Mouse (Mus musculus): Measurements from ENCODE around the gene Alpl. TPM values are rescaled to one million over a fixed set of nuclear protein-coding genes. Genes with fewer than 3 reads are reported as not detected.

The Alpl gene
- total and polyA plus RNA-seq, 3 experiments, result not detected

DNA sequence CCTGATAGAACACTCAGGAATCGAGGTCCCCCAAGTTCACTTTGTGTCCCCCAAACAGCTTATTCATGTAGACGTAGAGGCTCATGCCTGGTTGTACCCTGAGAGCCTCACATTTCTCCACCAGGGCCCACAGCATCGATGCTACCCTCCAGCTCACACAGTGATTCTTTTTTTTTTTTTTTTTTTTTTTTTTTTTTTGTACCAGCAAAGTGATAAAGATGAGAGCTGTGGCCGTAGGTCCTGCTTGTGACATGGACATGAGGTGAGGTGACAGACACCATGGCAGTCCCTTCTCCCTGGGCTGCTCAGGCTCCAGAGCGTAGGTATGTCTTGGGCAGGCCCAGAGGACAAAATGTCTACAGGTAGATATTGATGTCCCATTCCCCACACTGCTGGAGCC is 5.2 kb downstream of the Alpl start:
- no peak overlapping the region for H3K4me3 ChIP-seq (ENCODE audit: control insufficient read depth in 1 of 2, insufficient read depth in 1 of 2, low read depth in 2 of 2, low read length in 2 of 2)
- no peaks in the 10 kb centered on the region for H3K79me2 ChIP-seq (ENCODE audit: control insufficient read depth, insufficient read depth, low read length, poor library complexity)
- no peaks in the 10 kb centered on the region for H3K36me3 ChIP-seq (ENCODE audit: control insufficient read depth in 1 of 2, insufficient read depth in 2 of 2, low read length in 2 of 2)
- peaks cover 5 to 7% of the 10 kb centered on the region in 2 experiments; a peak in 3 of 4 replicates for H3K27me3 ChIP-seq (ENCODE audit: control insufficient read depth in 1 of 2, insufficient read depth in 2 of 2, low read length in 2 of 2)
- H3K27ac ChIP-seq (ENCODE audit: control insufficient read depth, low read depth, low read length), result no peak overlapping the region
- no peak overlapping the region for H3K9ac ChIP-seq (ENCODE audit: control insufficient read depth, low read depth, low read length, poor library complexity, severe bottlenecking)
- DNase-seq (ENCODE audit: low read depth, low spot score), result no peak
- H3K9me3 ChIP-seq (replicated peaks; ENCODE audit: insufficient read depth, low read length), result no peaks in the 10 kb centered on the region
- no peaks in the 10 kb centered on the region for H3K4me1 ChIP-seq (ENCODE audit: control insufficient read depth in 1 of 2, insufficient read depth in 2 of 2, low read length in 2 of 2)
- TF ChIP-seq NRF1 (IDR thresholded peaks at IDR 0.05; ENCODE audit: insufficient read depth, low read depth, low read length, poor library complexity, severe bottlenecking) (no peak), MYC (IDR thresholded peaks at IDR 0.05; ENCODE audit: low read depth, low read length) (no peak), JUND (IDR thresholded peaks at IDR 0.05; ENCODE audit: low read depth, low read length) (no peak), UBTF (IDR thresholded peaks at IDR 0.05; ENCODE audit: borderline replicate concordance, insufficient read depth, low read depth, low read length) (no peak), ETS1 (IDR thresholded peaks at IDR 0.05; ENCODE audit: low read depth, low read length) (no peak)

DNA sequence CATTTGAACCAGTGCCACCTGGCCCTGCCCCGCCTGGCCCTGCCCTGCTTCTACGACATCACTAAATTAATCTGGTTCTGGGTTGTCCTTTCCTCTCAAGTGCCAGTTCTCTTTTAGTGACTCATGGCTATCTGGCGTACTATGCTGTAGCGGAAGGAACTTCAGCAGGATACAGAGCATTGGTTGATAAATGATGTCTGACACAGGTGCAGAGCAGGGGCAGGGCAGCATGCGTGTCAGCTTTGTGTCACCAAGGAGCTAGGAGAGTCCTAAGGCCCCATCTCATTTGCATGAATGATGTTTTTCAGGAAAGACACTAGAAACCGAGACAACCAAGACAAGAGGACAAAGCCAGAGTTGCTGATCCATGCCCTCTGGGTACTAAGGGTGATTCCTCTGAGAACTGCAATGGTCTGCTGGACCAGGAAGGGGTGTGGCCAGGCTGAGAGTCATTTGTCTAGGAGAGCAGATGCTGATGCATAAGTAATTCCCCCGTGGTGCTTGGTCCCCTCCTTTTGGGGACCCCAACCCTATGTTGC is 7.6 kb downstream of the Alpl start:
- Histone ChIP-seq H3K79me2 (ENCODE audit: control insufficient read depth, insufficient read depth, low read length, poor library complexity) (no peaks in the 10 kb centered on the region), H3K9me3 (replicated peaks; ENCODE audit: insufficient read depth, low read length) (no peaks in the 10 kb centered on the region), H3K4me1 (ENCODE audit: control insufficient read depth in 1 of 2, insufficient read depth in 2 of 2, low read length in 2 of 2) (no peaks in the 10 kb centered on the region), H3K27ac (ENCODE audit: control insufficient read depth, low read depth, low read length) (no peak overlapping the region), H3K4me3 (ENCODE audit: control insufficient read depth in 1 of 2, insufficient read depth in 1 of 2, low read depth in 2 of 2, low read length in 2 of 2) (no peak overlapping the region), H3K27me3 (ENCODE audit: control insufficient read depth in 1 of 2, insufficient read depth in 2 of 2, low read length in 2 of 2) (peaks cover 4 to 7% of the 10 kb centered on the region in 2 experiments; a peak in 3 of 4 replicates), H3K36me3 (ENCODE audit: control insufficient read depth in 1 of 2, insufficient read depth in 2 of 2, low read length in 2 of 2) (no peaks in the 10 kb centered on the region), H3K9ac (ENCODE audit: control insufficient read depth, low read depth, low read length, poor library complexity, severe bottlenecking) (no peak overlapping the region)
- TF ChIP-seq MYC (IDR thresholded peaks at IDR 0.05; ENCODE audit: low read depth, low read length), result no peak
- no peak for TF ChIP-seq MAZ (IDR thresholded peaks at IDR 0.05; ENCODE audit: low read depth, low read length)
- no peak for TF ChIP-seq RAD21 (IDR thresholded peaks at IDR 0.05; ENCODE audit: low read depth, low read length)
- no peak for TF ChIP-seq ZMIZ1 (IDR thresholded peaks at IDR 0.05; ENCODE audit: low read depth, low read length)
- TF ChIP-seq UBTF (IDR thresholded peaks at IDR 0.05; ENCODE audit: borderline replicate concordance, insufficient read depth, low read depth, low read length), result no peak
- TF ChIP-seq E2F4 (IDR thresholded peaks at IDR 0.05; ENCODE audit: borderline replicate concordance, low read depth, low read length), result no peak
- no peak for TF ChIP-seq NRF1 (IDR thresholded peaks at IDR 0.05; ENCODE audit: insufficient read depth, low read depth, low read length, poor library complexity, severe bottlenecking)
- no peak for TF ChIP-seq BHLHE40 (IDR thresholded peaks at IDR 0.05; ENCODE audit: borderline replicate concordance, low read depth, low read length)
- TF ChIP-seq MAX (IDR thresholded peaks at IDR 0.05; ENCODE audit: low read length), result no peak
- no peak for TF ChIP-seq TAL1 (IDR thresholded peaks at IDR 0.05; ENCODE audit: low read length)
- no peak for TF ChIP-seq POLR2AphosphoS5 (IDR thresholded peaks at IDR 0.05; ENCODE audit: borderline replicate concordance, low read depth, low read length)
- TF ChIP-seq SIN3A (IDR thresholded peaks at IDR 0.05; ENCODE audit: low read length), result no peak
- DNase-seq (ENCODE audit: low read depth, low spot score), result no peak
